Mouse (Mus musculus) spleen, embryonic (tissue): ENCODE results near the gene Entpd6.

Experiments used
- CTCF ChIA-PET: fragments of 350-600 bp; sonication (Branson Sonifier 250); formaldehyde crosslinking; loops from one replicate; lab custom pipeline; 2022; lab: Charles Lee

Gene Entpd6

DNA sequence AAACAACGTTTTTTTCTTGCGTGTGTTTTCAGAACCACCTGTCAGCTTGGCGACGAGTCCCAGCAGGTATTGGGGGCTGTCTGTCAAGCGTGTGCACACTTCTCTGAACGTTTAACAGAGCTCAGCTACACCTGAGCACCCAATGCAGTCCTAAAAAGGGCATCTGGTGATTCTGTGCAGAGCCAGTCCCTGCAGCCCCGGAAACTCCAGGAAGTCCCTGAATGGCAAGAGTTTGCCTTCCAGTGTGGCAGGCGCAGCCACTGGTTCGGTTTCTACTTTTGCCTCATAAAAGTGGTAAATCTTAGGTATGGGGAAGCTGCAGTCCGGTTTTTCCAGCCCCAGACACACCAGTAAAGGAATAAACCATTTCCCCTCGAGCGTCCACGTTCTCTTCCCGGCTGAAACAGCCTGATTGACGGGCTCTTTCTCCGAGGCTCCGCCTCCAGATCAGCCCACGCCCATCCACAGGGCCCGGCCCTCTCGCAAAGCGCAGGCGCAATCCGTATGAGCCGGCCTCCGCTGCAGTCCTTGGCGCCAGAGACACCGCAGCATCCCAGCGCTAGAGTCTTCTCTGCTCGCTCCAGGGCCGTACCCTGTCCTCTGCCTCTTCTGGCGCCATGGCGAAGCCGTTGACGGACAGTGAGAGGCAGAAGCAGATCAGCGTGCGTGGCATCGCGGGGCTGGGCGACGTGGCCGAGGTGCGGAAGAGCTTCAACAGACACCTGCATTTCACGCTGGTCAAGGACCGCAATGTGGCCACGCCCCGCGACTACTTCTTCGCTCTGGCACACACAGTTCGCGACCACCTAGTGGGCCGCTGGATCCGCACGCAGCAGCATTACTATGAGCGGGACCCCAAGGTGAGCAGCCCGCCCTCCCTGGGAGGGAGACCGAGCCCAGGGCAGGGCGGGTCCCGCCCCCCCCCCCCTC is 37.7 kb downstream of the Entpd6 start, which contains the start of gene Pygb:
Gene Pygb (plus strand): TSS at position 485 of the 930 bp plus-strand sequence.
- CTCF ChIA-PET, result interaction anchor here (0.7 to 1.1 kb wide), 2 partner anchors 26 to 117 kb away, joined by 3 to 4 read pairs; no protein-coding TSS in a partner anchor

DNA sequence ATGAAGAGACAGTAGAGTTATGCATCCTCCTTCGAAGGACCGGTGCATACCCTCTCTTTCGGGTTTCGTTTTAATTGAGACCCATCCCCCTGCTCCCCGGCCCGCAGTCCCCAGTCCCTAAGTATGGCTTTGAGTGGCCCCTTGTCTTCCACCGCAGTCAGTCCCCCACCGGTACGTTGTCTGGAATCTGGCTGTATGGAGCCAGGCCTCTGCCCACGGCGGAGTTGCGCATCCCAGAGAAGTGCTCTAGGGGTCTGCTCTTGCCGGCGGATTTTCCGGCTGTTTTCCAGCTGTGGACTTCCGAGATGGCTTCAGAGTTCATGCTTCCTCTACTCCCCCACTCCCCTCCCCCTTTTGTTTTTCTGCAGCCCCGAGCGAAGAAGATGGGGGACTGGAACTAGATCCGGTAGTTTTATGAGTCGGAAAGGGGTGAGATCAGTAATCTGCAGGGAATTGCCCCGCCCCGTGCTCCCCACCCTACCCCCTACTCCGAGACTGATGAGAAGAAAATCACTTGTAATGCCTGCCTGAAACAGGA is 38.5 kb downstream of the Entpd6 start:
- CTCF ChIA-PET, result interaction anchor here (0.7 to 1.1 kb wide), 2 partner anchors 25 to 118 kb away, joined by 3 to 4 read pairs; no protein-coding TSS in a partner anchor

DNA sequence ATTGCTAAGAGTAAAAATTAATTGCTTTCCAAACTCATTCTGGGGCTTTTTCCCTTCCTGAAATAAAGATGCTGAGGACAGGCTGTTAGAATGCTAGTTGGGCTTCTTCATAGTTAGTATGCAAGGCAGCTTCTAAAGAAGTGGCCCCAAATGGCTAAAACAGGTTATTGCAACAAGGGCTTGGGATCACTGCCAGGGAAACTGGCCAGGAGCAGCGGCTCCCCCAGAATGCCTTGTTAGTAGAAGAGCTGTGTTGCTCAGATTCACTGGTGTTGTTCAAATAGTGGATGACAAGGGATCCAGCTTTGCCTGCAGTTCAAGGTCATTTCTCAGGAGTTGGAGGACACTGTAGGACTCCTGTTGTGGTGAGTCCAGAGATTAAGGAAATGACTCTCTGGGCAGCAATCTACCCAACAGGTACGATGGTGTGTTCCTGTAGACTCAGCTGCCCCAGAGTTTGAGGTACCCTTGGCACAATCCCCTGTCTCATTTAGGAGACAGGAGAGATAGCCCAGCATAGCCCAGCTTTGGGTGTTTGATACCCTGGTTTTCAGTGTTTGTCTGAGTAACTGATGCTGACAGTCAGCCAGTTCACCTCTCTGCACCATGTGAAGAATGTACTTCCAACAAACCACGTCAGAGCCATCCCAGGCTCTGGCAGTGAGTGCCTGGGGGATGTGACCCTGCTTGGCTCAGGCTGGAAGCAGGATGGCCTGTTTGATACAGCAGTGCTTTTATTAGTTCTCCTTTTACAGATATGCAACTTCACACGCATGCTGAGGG is 40.1 kb downstream of the Entpd6 start:
- CTCF ChIA-PET, result interaction anchor here (0.7 kb wide), 1 partner anchor 124 kb away, joined by 11 read pairs; no protein-coding TSS in a partner anchor

DNA sequence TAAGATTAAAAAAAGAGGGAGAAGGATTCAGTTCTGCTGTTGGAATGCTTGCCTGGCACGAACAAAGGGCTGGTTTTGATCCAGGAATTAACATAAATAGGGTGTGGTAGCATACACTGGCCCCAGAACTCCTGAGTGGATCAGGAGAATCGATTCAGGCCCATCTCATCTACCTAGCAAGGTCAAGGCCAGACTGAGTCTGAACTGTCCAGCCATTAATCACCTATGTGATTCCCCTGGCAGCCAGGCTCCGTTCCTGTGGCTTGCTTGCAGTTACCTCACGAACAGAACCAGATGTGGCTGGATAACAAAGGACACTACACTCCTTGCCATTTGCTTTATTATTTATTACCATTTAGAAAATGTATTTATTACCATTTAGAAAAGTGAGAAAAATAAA is 44.5 kb downstream of the Entpd6 start:
- CTCF ChIA-PET, result no interaction called here

DNA sequence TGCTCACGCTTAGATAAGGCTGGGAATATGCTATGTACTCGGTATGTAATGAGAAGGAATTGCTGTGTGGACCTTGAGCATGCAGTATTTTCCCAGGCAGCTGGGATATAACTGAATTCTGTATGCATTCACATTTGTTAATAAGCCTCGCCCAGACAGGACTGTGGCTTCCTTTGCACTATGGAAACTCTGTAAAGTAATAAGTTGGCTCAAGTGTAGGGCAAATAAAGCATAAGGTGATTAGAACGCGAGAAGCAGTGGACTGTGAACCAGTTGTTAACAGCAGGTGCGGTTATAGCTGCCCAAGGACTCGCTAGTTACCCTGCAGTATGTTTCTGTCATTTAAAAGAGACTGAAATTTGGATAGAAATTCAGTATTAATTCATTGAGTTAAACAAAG is 49.2 kb downstream of the Entpd6 start:
- CTCF ChIA-PET, result no interaction called here

DNA sequence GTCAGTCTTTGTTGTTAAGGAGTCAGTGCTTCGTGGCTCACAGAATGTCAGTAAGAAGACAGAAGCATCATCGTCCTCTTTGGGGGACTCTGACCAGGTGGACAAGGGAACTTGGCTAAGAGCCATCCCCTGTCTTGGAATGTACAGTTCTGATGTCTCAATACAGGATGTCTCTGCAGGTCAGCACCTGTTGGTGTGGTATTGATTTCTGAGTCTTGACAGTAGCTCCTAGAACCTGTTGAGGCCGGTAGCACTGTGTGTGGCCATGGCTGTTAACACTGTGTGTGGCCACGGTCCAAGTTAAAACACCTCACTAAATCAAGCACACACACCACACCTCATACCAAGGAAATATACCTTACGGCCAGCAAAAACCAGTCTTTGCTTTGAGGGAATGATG is 51.8 kb downstream of the Entpd6 start:
- CTCF ChIA-PET, result no interaction called here

DNA sequence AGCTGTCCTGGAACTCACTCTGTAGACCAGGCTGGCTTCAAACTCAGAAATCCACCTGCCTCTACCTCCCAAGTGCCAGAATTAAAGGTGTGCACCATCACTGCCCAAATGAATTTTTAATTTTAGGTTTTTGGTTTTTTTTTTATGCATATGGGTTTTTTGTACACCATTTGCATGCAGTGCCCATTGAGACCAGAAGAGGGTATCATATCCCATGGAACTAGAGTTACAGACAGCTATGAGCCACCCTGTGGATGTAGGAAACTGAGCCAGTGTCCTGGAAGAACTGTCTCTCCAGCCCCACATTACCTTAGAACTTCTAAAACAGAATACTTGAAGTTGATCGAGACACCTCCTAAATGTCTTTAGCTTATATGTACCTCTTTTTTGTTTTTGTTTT is 54.2 kb downstream of the Entpd6 start:
- CTCF ChIA-PET, result interaction anchor here (0.7 kb wide), 1 partner anchor 10 kb away, joined by 9 read pairs; no protein-coding TSS in a partner anchor

DNA sequence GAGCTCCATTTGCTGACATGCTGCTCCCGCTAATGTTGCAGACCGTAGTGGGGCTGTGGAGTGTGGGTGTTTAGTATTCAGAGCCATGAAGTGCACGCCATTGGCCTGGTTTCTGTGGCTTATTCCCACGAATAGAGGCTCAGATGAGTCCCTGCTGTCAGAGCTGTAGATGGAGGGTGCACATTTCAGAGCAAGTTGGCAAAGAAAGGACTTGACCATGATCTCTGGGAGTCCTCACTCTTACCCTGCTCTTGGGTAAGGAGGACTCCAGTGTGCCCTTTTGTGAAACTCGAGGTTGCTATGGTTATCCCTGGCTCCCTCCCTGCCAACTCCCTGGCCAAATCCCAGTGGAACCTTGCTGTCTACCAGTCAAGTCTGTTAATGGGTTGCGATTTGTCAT is 59.5 kb downstream of the Entpd6 start:
- CTCF ChIA-PET, result no interaction called here

DNA sequence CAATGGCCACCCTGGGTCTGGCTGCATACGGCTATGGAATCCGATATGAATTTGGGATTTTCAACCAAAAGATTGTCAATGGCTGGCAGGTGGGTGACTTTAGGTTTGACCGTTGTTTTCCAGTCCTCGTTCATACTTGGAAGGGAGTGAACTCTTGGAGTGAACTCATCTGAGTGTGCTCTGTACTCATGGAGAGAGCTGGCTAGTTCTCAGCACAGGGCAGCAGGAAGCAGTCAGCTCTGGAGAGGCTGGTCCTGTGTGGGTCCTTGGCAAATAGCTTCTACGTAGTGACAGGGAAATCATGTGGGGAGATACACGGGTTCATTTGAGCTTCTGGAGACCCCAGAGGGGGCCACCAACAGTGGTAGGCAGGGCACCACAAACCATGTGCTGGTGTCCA is 60.0 kb downstream of the Entpd6 start:
- CTCF ChIA-PET, result no interaction called here

DNA sequence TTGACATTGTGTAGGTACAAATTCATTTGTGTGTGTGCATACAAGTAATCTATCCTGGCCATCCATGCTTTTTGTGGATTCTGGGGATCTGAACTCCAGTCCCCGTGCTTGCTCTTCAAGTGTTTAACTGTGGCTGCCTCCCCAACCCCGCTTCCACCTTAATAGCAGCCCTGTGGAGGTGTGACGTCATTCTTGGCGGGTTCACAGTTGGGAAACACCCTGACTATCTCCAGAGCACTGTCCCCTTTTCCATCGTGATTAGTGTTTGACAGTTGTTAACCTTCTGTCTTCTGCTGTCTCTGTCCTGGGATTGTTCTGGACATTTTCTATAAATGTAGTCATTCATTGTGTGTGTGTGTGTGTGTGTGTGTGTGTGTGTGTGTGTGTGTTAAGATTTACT is 61.8 kb downstream of the Entpd6 start:
- CTCF ChIA-PET, result no interaction called here

DNA sequence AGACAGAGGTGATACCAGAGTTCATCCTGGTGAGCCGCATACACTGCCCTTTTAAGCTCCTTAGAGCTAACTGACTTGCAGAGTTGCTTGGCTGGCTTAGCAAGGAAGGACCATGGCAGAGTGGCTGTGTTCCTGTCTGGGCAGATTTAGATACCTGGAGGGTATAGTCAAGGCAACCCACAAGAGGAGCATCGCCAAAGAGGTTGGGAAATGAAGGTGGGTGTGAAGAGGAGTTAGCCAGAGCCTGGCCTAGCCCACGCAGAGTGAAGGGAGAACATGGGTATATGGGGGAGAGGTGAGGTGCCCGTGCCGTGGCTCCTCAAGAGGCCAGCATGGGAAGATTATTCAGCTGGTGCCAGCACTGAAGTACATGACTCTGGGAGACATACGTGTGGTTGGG is 64.0 kb downstream of the Entpd6 start:
- CTCF ChIA-PET, result interaction anchor here (0.5 kb wide), 1 partner anchor 26 kb away, joined by 4 read pairs; the partner anchor contains the start of gene Pygb

DNA sequence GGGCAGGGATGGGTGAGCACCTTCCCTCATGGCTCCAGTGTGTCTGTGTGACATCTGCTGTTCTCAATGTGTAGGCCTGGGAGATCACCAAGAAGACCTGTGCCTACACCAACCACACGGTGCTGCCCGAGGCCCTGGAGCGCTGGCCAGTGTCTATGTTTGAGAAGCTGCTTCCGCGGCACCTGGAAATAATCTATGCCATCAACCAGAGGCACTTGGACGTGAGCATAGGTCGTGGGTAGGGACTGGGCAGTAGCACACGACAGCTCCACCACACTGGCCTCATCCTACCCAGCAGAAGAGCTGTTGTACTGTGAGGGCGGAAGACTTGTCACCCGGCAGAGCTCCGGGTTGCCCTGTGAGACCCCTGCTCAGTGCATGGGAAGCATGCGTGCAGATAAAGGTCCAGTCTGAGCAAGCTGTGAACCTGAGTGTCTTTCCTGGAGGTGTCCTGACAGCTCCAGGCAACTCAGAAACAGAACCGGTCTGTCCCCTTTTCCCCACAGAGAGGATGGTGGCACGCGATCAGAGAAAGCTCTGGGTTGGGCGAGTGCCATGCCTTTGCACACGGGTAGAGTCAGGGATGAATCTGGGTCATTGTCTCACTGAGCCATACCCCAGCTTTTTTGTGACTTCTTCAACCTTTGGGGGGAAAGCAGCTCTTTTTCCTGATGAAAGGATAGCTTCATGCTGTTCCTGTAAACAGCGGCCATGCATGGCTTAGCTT is 68.0 kb downstream of the Entpd6 start:
- CTCF ChIA-PET, result no interaction called here

DNA sequence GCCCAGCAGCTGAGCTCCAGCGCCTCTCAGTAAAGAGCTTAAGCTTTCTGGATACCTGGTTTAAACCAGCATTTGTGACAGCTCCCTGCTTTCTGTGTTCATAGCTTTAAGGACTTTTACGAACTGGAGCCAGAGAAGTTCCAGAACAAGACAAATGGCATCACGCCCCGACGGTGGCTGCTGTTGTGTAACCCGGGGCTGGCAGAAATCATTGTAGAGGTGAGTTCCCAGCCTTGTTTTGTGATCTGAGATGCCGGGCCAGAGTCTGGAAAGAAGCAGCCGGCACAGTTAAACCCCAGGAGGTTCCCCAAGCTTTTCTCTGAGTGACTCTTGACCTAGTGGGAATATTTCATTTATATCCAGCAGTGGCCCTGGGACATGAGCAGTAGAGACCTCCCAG is 69.9 kb downstream of the Entpd6 start:
- CTCF ChIA-PET, result no interaction called here

DNA sequence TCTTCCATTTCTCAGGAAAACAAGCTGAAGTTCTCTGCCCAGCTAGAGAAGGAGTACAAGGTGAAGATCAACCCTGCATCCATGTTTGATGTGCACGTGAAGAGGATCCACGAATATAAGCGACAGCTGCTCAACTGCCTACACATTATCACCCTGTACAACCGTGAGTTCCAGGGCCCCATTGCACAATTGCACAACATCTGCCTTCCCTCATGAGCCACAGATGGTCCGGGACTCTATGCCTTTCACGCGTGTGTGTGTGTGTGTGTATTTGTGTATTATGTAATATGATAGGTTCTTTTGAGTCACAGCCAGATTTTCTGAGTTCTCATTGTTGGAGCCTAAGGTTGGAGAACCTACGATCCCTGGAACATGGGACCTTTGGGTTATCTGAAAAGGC is 71.9 kb downstream of the Entpd6 start:
- CTCF ChIA-PET, result no interaction called here
